Mouse (Mus musculus) ovary, postnatal 36 days (tissue): ENCODE data around the gene Dusp10.

Source experiments
- DNase-seq: peaks from one replicate; pipeline ENCODE4 v3.0.0; 2022; ENCODE audit warnings: low spot score, mixed read lengths

The Dusp10 gene

DNA sequence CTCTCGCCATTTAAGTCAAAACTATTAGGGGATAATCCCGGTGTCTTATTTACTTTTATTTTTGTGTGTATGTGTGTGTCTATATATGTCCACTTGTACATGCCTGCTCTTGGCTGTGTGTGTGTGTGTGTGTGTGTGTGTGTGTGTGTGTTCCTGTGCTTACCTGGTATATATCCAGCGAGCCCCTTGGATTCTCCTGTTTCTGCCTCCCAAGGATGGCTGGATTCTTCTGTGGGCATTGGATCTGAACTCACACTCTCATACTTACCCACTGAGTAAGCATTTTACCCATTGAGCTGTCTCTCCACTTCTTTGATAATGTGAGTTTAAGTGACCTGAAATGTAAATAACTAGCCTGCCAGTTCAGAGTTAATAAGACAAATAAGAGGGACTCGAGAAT is 40.6 kb downstream of the Dusp10 start:
- no peak for DNase-seq

DNA sequence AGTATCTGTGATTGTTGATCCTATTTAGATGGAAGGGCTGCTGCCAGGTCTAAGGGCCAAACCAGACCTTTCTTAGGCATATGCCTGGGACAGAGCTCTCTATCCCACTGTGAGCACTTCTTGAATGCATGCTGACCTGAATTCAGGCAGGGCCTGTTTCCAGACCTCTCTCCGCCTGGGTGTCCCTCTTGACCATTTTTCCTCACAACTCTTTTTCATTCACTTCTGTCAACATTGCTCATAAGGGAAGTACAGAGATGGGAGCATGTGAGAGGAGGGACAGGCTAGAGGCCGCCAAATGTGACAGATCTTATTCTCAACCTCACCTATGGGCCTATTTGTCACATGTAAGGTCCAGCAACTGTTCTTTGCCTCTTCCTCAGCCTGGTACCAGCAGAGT is 41.1 kb downstream of the Dusp10 start:
- no peak for DNase-seq

- no peak for DNase-seq
Measured at GRCm38 (mm10) chr1:184058206-184058605, 45.1 kb downstream of the Dusp10 start.

DNA sequence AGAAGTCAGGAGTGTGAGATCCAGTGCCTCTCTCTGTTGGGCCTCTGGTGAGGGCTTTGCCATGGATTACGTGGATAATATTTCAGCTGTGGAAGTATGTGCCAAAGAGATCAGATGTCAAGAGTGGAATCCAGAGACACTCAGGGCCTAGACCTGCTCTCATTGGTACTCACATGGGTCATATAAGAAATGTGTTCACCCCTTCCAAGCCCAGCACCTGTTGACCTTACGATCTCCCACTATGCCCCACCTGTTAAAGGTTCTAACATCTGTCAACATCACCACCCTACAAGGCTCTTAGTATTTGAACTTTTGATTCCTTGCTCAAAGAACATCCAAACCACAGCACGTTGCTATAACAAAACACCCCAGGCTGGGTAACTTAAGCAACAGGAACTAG is 46.7 kb downstream of the Dusp10 start:
- no peak for DNase-seq

- DNase-seq = no peak
Measured at GRCm38 (mm10) chr1:184060381-184060780, 47.3 kb downstream of the Dusp10 start.

DNA sequence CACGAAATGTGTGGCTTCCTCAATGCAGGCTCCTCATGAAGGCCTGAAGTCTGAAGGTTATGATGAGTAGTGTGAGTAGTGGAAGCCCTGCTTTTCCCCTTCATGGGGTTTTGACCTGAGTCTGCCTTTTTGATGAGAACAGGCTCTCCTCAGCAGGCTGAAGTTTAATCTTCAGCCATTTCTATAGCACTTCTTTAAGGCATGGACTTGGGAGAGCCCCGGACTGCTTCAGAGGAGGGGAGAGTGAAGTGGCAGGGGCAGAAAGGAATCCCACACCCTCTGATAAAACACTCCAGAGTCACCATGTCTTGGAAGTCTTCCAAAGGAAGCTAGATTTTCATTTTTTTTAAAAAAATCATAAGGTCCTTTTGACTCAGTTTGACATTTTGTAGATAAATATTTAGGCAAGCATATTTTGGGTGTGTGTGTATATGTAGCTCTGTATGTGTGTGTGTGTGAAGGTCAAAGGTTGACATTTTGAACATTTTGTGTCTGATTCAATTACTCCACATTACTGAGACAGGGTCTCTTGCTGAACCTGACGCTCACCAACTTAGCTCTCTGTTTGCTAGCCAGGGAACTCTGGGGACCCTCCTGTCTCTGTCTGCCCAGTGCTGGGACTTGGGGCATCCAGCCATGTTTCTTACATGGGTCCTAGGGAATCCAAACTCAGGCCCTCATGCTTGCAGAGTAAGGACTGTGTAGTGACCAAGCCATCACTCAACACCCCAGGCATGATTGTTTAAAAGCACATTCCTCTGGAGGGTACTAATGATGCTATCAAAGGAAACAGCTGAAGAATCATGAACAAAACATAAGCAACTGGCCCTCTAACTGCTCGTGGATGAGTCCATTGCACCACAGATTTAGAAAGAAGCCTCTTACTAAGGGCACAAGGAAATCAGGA is 48.0 kb downstream of the Dusp10 start:
- DNase-seq = no peak

DNA sequence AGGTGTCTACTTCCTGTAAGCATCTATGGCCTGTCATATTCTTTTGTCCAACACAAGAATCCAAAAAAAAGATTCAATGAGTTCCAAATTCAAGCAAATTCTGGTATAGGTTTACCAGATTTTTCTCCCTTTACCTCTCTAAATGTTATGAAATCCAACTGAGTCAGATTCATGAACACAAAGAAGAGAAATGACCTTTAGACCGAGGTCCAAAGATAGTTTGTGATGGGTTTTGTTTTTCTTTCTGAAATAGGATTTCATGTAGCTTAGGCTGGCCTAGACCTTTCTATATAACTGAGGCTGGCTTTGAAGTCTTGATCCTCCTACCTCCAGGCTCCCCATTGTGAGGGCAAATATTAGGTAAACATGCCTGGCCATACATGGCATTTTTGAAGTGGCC is 48.8 kb downstream of the Dusp10 start:
- DNase-seq = no peak

DNA sequence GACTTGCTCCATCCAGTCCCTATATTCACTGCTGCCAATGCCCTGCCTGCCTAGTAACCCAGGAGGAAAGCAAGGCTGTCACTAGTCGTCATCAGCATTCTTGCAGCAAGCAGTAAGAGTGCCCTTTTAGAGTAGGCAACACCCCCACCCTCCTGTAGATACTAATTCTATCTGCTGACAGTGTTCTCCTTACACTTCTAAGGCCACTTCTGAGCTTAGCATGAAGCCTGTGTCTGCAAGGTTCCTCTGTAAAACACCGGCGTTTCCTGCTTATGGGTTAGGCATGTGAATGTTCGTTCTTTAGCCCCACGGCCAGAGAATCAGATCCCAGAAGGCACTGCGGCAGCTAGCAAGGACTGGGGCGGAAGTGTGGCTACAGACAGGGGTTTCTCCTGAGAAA is 51.2 kb downstream of the Dusp10 start:
- no peak for DNase-seq

DNA sequence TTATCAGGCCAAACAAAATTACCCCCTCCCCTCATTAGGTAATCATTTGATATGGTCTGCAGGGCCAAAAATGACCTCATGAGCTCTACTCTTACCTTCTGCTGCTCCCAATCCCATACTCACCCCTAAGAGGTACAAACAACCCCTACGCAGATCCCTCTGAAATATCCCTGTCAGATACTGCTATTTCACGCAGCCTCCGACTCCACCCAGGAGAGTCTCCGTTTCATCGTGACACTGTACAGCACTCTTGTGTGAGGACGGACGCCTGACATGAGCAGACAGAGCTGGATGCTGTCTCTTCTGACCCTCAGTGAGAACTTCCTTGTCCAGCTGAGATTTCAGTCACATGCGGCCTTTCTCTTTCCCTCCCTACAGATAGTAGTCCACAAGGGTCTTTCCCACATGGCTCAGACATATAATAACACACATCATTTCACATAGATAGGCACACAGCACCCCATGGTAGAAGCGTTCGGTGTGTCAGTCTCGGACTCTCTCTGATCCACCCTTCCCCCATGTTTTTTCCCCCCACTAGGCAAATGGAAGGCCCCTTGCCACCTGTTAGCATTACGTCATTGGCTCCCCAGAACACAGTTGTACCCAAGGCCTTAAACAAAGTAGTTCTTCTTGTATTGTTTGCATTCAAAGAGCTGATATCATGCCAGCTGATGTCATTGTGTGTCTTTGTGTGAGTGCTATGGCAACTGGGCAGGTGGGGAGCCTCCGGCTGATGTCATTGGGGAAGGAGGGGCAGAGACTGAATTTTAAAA is 52.7 kb downstream of the Dusp10 start:
- no peak for DNase-seq

DNA sequence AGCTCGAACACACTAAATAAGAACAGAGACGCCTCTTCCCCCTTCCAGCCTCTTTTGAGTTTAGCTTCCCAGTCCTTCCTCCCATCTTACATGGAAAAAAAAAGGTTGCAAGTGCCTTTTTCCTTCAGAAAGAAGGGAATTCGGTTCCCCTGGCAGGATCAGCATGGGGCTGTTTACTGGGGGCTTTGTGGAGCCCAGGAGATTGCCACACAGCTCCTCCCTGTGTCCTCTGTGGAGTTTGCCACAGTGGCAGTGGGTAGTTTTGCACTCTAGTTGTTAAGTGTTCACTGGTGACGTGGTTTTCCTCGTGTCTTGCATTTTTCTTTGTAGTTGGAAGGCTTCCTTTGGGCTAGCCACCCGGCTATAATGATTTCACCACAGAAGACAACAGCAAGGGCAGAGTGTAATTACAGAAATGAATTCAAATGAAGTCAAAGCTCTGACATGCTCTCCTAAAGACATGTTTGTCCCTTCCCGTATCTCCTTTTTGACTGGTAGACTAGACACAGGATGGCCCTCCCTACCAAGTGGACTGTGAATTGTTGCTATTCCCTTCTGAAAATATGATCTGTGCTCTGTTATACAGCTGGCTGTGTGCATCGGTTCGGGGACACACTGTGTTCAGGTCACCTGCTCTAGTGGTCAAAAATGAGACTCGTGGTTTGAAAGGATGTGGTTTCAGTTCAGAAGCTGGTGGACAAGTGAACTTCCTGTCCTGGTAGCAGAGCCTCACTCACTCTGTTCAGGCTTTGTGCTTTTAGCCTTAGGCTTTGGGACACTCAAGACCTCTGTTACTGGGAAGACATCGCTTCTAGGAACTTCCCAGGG is 53.6 kb downstream of the Dusp10 start:
- no peak for DNase-seq

- DNase-seq = no peak
Measured at GRCm38 (mm10) chr1:184067704-184068558, 54.8 kb downstream of the Dusp10 start.

- no peak for DNase-seq
Measured at GRCm38 (mm10) chr1:184068971-184069370, 55.9 kb downstream of the Dusp10 start.

- DNase-seq = no peak
Measured at GRCm38 (mm10) chr1:184076065-184076464, 63.0 kb downstream of the Dusp10 start.

DNA sequence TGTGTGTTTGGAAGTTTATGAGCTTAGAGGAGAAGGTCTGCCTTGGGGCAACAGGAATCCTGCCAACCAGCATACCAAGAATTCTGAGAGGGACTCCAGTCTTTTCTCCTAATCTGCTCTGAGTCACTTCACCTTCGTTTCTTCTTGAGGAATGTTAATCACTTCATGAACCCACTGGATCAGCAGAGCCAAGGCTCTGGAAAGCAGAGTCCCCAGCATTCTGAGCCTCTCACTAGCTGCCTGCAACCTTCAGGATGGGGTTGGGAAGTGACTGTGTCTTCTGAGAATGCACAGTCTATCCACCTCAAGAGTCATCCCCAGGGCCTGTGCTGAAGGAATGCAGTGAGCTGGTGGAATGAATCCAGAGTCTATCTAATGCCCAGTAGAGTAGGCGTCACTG is 63.7 kb downstream of the Dusp10 start:
- no peak for DNase-seq

- DNase-seq = no peak
Measured at GRCm38 (mm10) chr1:184079304-184079703, 66.2 kb downstream of the Dusp10 start.

DNA sequence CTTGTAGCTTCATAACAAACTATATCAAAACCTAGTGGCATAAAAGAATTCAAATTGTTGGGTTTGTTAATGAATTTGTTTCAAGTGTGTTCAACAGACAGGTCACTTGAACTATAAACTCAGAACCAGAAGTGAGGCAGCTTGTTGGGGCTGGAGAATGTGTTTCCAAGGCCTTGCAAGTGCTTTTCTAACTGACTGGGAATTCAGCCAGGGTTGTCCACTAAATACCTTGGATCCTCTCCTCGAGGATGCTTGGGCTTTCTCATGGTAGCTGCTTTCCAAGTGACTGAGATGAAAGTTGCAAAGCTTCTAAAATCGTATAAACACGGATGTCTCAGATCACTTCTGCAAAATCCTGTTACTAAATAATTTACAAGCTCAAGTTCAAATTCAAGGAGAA is 69.6 kb downstream of the Dusp10 start:
- no peak for DNase-seq

DNA sequence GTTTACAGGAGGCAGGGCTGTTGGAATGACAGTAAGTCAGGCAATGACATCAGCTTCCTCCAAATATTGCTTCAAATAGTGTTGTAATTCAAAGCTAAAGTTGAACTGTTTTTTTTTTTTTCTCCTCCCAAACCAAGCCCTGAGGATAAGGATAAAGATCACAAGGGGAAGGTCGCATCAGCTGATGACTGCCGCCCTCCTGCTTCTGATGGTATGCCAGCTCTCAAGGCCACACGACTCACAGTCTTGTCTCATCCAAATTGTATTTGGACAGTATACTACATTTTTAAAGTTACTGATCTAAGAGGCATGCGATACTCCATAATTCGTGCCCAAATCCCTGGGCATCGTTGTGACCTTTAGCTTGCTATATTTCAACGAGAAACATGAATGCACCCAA is 70.1 kb downstream of the Dusp10 start:
- DNase-seq = peak; percentile 19

DNA sequence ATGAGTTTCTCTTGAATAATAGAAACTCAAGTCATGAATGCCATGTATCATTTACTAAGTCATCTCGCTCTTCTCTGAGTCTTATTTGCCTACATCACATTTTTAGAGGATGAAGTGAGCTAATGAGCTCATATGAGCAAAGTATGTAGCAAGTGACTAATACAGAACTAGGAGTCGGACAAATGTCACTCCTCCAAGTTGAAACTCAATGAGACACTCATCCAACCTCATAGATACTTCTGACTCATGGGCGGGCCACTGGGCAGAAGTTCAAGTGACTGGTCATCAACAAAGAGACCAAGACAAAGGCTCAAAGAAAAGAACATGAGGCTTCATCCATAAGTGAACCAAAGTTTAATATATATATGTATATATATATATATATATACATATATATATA is 71.9 kb downstream of the Dusp10 start:
- no peak for DNase-seq

DNA sequence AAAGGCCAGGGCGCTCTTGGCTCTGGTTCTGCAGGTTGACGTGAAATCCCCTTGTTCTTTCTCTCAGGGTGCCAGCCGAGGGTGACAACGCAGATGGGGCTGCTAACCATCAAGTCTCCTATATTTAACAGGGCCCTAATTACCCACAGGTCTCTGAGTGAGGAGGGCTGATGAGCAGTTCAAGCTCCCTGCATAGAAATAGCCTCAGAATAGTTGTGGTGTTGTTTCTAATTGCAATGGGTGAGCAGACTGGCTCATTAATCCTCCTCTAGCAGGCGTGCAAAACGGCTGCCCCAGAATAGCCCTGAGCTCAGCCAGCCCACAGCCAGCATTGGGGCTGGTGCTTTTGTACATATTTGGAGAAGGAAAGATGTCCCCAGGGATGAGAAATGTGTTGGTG is 77.4 kb downstream of the Dusp10 start:
- DNase-seq = no peak

DNA sequence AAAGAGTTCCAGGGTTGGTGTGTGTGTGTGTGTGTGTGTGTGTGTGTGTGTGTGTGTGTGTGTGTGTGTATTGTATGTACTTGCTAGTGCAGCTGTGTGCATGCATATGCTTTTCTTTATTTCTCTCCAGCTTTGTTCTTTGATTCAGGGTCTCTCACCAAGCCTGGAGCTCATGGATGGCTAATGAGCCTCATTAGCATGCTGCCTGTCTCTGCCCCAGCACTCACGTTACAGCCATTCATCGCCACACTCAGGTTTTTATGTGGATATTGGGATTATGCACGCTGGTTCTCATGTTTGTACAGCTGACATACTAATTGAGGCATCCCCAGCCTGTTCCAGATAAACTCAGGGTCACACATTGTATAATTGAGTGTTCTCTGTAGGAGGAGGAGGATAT is 81.8 kb downstream of the Dusp10 start:
- DNase-seq = no peak

GRCm38 (mm10) chr1:184100414-184100813 is 87.3 kb downstream of the Dusp10 start:
- no peak for DNase-seq
